Mouse (Mus musculus): ENCODE results near the gene Vps72. TPM values are rescaled to one million over a fixed set of nuclear protein-coding genes. Genes with fewer than 3 reads are reported as not detected.

Gene Vps72
- polyA plus RNA-seq, 1 experiment from 2014 or later = 116 TPM

- no peak overlapping the region for H3K9ac ChIP-seq (ENCODE audit: low read depth, low read length)
- H3K27me3 ChIP-seq (ENCODE audit: insufficient read depth, low read length) = no peaks in the 10 kb centered on the region
- 81% methylated on average over 5 of the region's 5 CpGs for whole genome bisulfite sequencing
- H3K4me3 ChIP-seq (replicated peaks; ENCODE audit: low read depth, low read length) = no peak overlapping the region
- no peak overlapping the region for H3K27ac ChIP-seq
- no peak overlapping the region for H3K4me2 ChIP-seq (ENCODE audit: low read length)
- ATAC-seq (replicated peaks; ENCODE audit: low FRiP score, low read depth) (no peak), DNase-seq (ENCODE audit: low spot score) (no peak)
- H3K9me3 ChIP-seq (replicated peaks; ENCODE audit: low read length) = no peaks in the 10 kb centered on the region
- peaks cover 12% of the 10 kb centered on the region; the same call in 1 of the 2 replicates for H3K4me1 ChIP-seq (replicated peaks; ENCODE audit: insufficient read depth, low read length)
- H3K36me3 ChIP-seq (ENCODE audit: insufficient read depth, low read length) = no peaks in the 10 kb centered on the region
- no peak for TF ChIP-seq CTCF (IDR thresholded peaks at IDR 0.05; ENCODE audit: low read depth)
These were observed 53.4 kb downstream of the Vps72 start for GRCm38 (mm10) chr3:95164256-95164550.

- H3K9ac ChIP-seq (ENCODE audit: low read depth, low read length) = no peak overlapping the region
- H3K36me3 ChIP-seq (ENCODE audit: insufficient read depth, low read length) = 0 out of 2 replicates have a peak, but pooled peaks cover 6% of the 10 kb centered on the region
- H3K9me3 ChIP-seq (replicated peaks; ENCODE audit: low read length) = no peaks in the 10 kb centered on the region
- no peak overlapping the region for H3K4me2 ChIP-seq (ENCODE audit: low read length)
- ATAC-seq (replicated peaks; ENCODE audit: low FRiP score, low read depth) = no peak
- no peak for TF ChIP-seq CTCF (IDR thresholded peaks at IDR 0.05; ENCODE audit: low read depth)
- H3K27me3 ChIP-seq (ENCODE audit: insufficient read depth, low read length) = no peaks in the 10 kb centered on the region
- DNase-seq (ENCODE audit: low spot score) = no peak
- no peak overlapping the region for H3K4me3 ChIP-seq (replicated peaks; ENCODE audit: low read depth, low read length)
- WGBS = 88% methylated on average over 5 of the region's 5 CpGs
- H3K27ac ChIP-seq = no peak overlapping the region
- peaks cover 12% of the 10 kb centered on the region; the same call in 1 of the 2 replicates for H3K4me1 ChIP-seq (replicated peaks; ENCODE audit: insufficient read depth, low read length)
These were observed 54.0 kb downstream of the Vps72 start for GRCm38 (mm10) chr3:95164840-95165239.

DNA sequence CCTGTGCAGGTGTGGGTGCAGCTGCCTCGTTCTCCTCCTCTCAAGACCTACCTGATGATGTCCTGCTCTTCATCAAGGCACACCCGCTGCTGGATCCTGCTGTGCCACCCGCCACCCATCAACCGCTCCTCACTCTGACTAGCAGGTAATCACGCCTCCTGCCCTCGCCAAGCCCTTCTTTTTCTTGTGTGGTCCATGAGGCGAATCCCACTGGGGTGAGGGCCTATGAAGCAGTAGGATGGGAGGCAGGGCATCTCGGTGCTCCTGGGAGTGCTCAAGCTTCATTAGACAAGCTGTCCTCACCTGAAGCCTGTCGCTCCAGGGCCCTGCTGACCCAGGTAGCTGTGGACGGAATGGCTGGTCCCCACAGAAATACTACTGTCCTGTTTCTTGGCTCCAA, 59.2 kb downstream of the Vps72 start:
- Histone ChIP-seq H3K9me3 (replicated peaks; ENCODE audit: low read length) (no peaks in the 10 kb centered on the region), H3K4me3 (replicated peaks; ENCODE audit: low read depth, low read length) (no peak overlapping the region), H3K4me2 (ENCODE audit: low read length) (no peak overlapping the region), H3K9ac (ENCODE audit: low read depth, low read length) (no peak overlapping the region), H3K27me3 (ENCODE audit: insufficient read depth, low read length) (peaks cover 16% of the 10 kb centered on the region), H3K4me1 (replicated peaks; ENCODE audit: insufficient read depth, low read length) (no peaks in the 10 kb centered on the region; the same call in 1 of the 2 replicates), H3K36me3 (ENCODE audit: insufficient read depth, low read length) (0 out of 2 replicates have a peak, but pooled peaks cover 14% of the 10 kb centered on the region), H3K27ac (no peak overlapping the region)
- no peak for ATAC-seq (replicated peaks; ENCODE audit: low FRiP score, low read depth)
- 88% methylated on average over 10 of the region's 10 CpGs for WGBS
- DNase-seq (ENCODE audit: low spot score) = no peak
- no peak for TF ChIP-seq CTCF (IDR thresholded peaks at IDR 0.05; ENCODE audit: low read depth)

- Histone ChIP-seq H3K4me2 (ENCODE audit: low read length) (no peak overlapping the region), H3K27me3 (ENCODE audit: insufficient read depth, low read length) (peaks cover 16% of the 10 kb centered on the region), H3K27ac (no peak overlapping the region), H3K9me3 (replicated peaks; ENCODE audit: low read length) (no peaks in the 10 kb centered on the region), H3K4me1 (replicated peaks; ENCODE audit: insufficient read depth, low read length) (no peaks in the 10 kb centered on the region; the same call in 1 of the 2 replicates), H3K4me3 (replicated peaks; ENCODE audit: low read depth, low read length) (no peak overlapping the region), H3K36me3 (ENCODE audit: insufficient read depth, low read length) (0 out of 2 replicates have a peak, but pooled peaks cover 14% of the 10 kb centered on the region), H3K9ac (ENCODE audit: low read depth, low read length) (no peak overlapping the region)
- ATAC-seq (replicated peaks; ENCODE audit: low FRiP score, low read depth) = no peak
- DNase-seq (ENCODE audit: low spot score) = no peak
- WGBS = 61% methylated on average over 6 of the region's 6 CpGs
- no peak for TF ChIP-seq CTCF (IDR thresholded peaks at IDR 0.05; ENCODE audit: low read depth)
These were observed 60.3 kb downstream of the Vps72 start for GRCm38 (mm10) chr3:95171105-95171504.

Small RNA genes lying within 50 kb of the gene (microRNA-seq; reads per million reads assigned to microRNA genes)
- not detected for gene Mir8099-1

Other genes with a start within 250 kb of the Vps72 start
- 317 and 329 TPM in 2 replicates for gene Psmb4, start 224.1 kb upstream of the Vps72 start, polyA plus RNA-seq (2015; fragmentation: Nextera tagmentation; extraction: Ambion mirVana)
- 131 and 168 TPM in 2 replicates for gene Selenbp1, start 178.0 kb upstream of the Vps72 start, polyA plus RNA-seq (2015; fragmentation: Nextera tagmentation; extraction: Ambion mirVana)
- 5.9 and 6.8 TPM in 2 replicates for gene Rfx5, start 156.9 kb upstream of the Vps72 start, polyA plus RNA-seq (2015; fragmentation: Nextera tagmentation; extraction: Ambion mirVana)
- gene Pi4kb, start 136.3 kb upstream of the Vps72 start, polyA plus RNA-seq (2015; fragmentation: Nextera tagmentation; extraction: Ambion mirVana) = 20.2 and 20.7 TPM in 2 replicates
- 19.7 and 20.0 TPM in 2 replicates for gene Zfp687, start 95.6 kb upstream of the Vps72 start, polyA plus RNA-seq (2015; fragmentation: Nextera tagmentation; extraction: Ambion mirVana)
- gene Psmd4, start 68.4 kb upstream of the Vps72 start, polyA plus RNA-seq (2015; fragmentation: Nextera tagmentation; extraction: Ambion mirVana) = 214 and 231 TPM in 2 replicates
- gene Pip5k1a, start 4.1 kb upstream of the Vps72 start, polyA plus RNA-seq (2015; fragmentation: Nextera tagmentation; extraction: Ambion mirVana) = 17.8 and 19.8 TPM in 2 replicates
- gene Tmod4, start 13.5 kb downstream of the Vps72 start, polyA plus RNA-seq (2015; fragmentation: Nextera tagmentation; extraction: Ambion mirVana) = 0.69 and 0.83 TPM in 2 replicates
- gene Scnm1, start 23.0 kb downstream of the Vps72 start, polyA plus RNA-seq (2015; fragmentation: Nextera tagmentation; extraction: Ambion mirVana) = 63.0 and 63.5 TPM in 2 replicates
- gene Lysmd1, start 23.1 kb downstream of the Vps72 start, polyA plus RNA-seq (2015; fragmentation: Nextera tagmentation; extraction: Ambion mirVana) = 14.4 and 15.2 TPM in 2 replicates
- 2.8 and 3.6 TPM in 2 replicates for gene Tnfaip8l2, start 31.3 kb downstream of the Vps72 start, polyA plus RNA-seq (2015; fragmentation: Nextera tagmentation; extraction: Ambion mirVana)
- 1.8 and 2.9 TPM in 2 replicates for gene Sema6c, start 49.4 kb downstream of the Vps72 start, polyA plus RNA-seq (2015; fragmentation: Nextera tagmentation; extraction: Ambion mirVana)
- 4.5 and 5.4 TPM in 2 replicates for gene Gabpb2, start 106.9 kb downstream of the Vps72 start, polyA plus RNA-seq (2015; fragmentation: Nextera tagmentation; extraction: Ambion mirVana)
- gene Cdc42se1, start 117.7 kb downstream of the Vps72 start, polyA plus RNA-seq (2015; fragmentation: Nextera tagmentation; extraction: Ambion mirVana) = 98.5 and 102 TPM in 2 replicates
- gene Mllt11, start 121.1 kb downstream of the Vps72 start, polyA plus RNA-seq (2015; fragmentation: Nextera tagmentation; extraction: Ambion mirVana) = 11.2 and 11.8 TPM in 2 replicates
- gene Gm128, start 130.6 kb downstream of the Vps72 start, polyA plus RNA-seq (2015; fragmentation: Nextera tagmentation; extraction: Ambion mirVana) = 1.2 and 1.3 TPM in 2 replicates
- gene Bnipl, start 140.2 kb downstream of the Vps72 start, polyA plus RNA-seq (2015; fragmentation: Nextera tagmentation; extraction: Ambion mirVana) = 0.82 and 1.6 TPM in 2 replicates
- 72.6 and 73.2 TPM in 2 replicates for gene Mindy1, start 170.3 kb downstream of the Vps72 start, polyA plus RNA-seq (2015; fragmentation: Nextera tagmentation; extraction: Ambion mirVana)
- gene Prune1, start 171.1 kb downstream of the Vps72 start, polyA plus RNA-seq (2015; fragmentation: Nextera tagmentation; extraction: Ambion mirVana) = 20.1 and 20.3 TPM in 2 replicates
- 9.9 and 10.1 TPM in 2 replicates for gene Anxa9, start 196.2 kb downstream of the Vps72 start, polyA plus RNA-seq (2015; fragmentation: Nextera tagmentation; extraction: Ambion mirVana)
- gene Cers2, start 203.8 kb downstream of the Vps72 start, polyA plus RNA-seq (2015; fragmentation: Nextera tagmentation; extraction: Ambion mirVana) = 172 and 186 TPM in 2 replicates
- gene Setdb1, start 246.2 kb downstream of the Vps72 start, polyA plus RNA-seq (2015; fragmentation: Nextera tagmentation; extraction: Ambion mirVana) = 22.2 and 23.2 TPM in 2 replicates